Mouse (Mus musculus) kidney, embryonic 15.5 days (tissue): ENCODE measurements around the gene Slc6a13. TPM values are rescaled to one million over a fixed set of nuclear protein-coding genes. Genes with fewer than 3 reads are reported as not detected.

ENCODE experiments used
- ATAC-seq: fragments of 200-750 bp; cut with Nextera tagmentation; replicated peaks from 2 replicates; pipeline ENCODE4 v1.8.0; 2017; ENCODE audit warnings: moderate TSS enrichment; ENCODE audit not compliant: low FRiP score
- H3K27ac ChIP-seq: fragments of 300-500 bp; sonication (generic); 2 replicates; pipeline ENCODE4 v1.5.1; 2015; ENCODE audit warnings: mild to moderate bottlenecking, inconsistent platforms
- H3K27me3 ChIP-seq: fragments of 300-500 bp; sonication (generic); 2 replicates; pipeline ENCODE4 v1.6.1; 2015; ENCODE audit warnings: inconsistent platforms
- H3K36me3 ChIP-seq: fragments of 300-500 bp; sonication (generic); 2 replicates; pipeline ENCODE4 v1.6.1; 2015; ENCODE audit warnings: inconsistent platforms
- H3K4me1 ChIP-seq: fragments of 300-500 bp; sonication (generic); 2 replicates; pipeline ENCODE4 v1.6.1; 2015; ENCODE audit warnings: inconsistent platforms
- H3K4me2 ChIP-seq: fragments of 300-500 bp; sonication (generic); 2 replicates; pipeline ENCODE4 v1.6.1; 2015; ENCODE audit warnings: moderate library complexity, mild to moderate bottlenecking, inconsistent platforms
- H3K4me3 ChIP-seq: fragments of 300-500 bp; sonication (generic); replicated peaks from 2 replicates; pipeline ENCODE4 v1.5.1; 2015; ENCODE audit warnings: mild to moderate bottlenecking, inconsistent platforms
- H3K9ac ChIP-seq: fragments of 300-500 bp; sonication (generic); 2 replicates; pipeline ENCODE4 v1.6.1; 2015; ENCODE audit warnings: mild to moderate bottlenecking, inconsistent platforms
- H3K9me3 ChIP-seq: fragments of 300-500 bp; sonication (generic); replicated peaks from 2 replicates; pipeline ENCODE4 v1.6.1; 2016; ENCODE audit warnings: inconsistent platforms
- WGBS: fragments of 180-500 bp; shearing (Covaris S2); methylation state at CpG from one replicate; pipeline ENCODE4 v1.1.7; 2015; ENCODE audit warnings: mixed read lengths; 5-methylcytosine and 5-hydroxymethylcytosine counted together
- polyA plus RNA-seq: library from polyadenylated mRNA; unstranded; fragments of >200 nt; fragmentation: Nextera tagmentation; extraction: Ambion mirVana; gene quantifications from 2 replicates; pipeline ENCODE4 v1.2.1, GENCODE M21; 2015

The Slc6a13 gene
- 21.6 and 22.2 TPM in 2 replicates for polyA plus RNA-seq

- 1% methylated on average over 11 of the region's 11 CpGs for WGBS
- Histone ChIP-seq H3K4me3 (peak within 1 kb of the TSS; percentile 27), H3K9me3 (no peaks in the 10 kb centered on the region), H3K27me3 (no peaks in the 10 kb centered on the region), H3K4me2 (peak within 1 kb of the TSS; percentile 54), H3K27ac (peak within 1 kb of the TSS; percentile 83), H3K9ac (no peak within 1 kb of the TSS), H3K36me3 (no peaks in the 10 kb centered on the region), H3K4me1 (peaks cover 38% of the 10 kb centered on the region)
- peak; percentile 91 for ATAC-seq
These were observed at the start of gene Slc6a13 for GRCm38 (mm10) chr6:121299954-121300353. Slc6a13 (plus strand) TSS chr6:121300227.

- ATAC-seq: no peak
- Histone ChIP-seq H3K27me3 (0 out of 2 replicates have a peak, but pooled peaks cover 5% of the 10 kb centered on the region), H3K4me3 (no peak overlapping the region), H3K4me2 (no peak overlapping the region), H3K9me3 (no peaks in the 10 kb centered on the region), H3K4me1 (0 out of 2 replicates have a peak, but pooled peaks cover 7% of the 10 kb centered on the region), H3K9ac (no peak overlapping the region), H3K36me3 (no peaks in the 10 kb centered on the region), H3K27ac (no peak overlapping the region)
- WGBS: 43% methylated on average over 1 of the region's 1 CpGs
These were observed 49.6 kb upstream of the Slc6a13 start for GRCm38 (mm10) chr6:121250406-121250805.

GRCm38 (mm10) chr6:121251256-121251655 lies 48.8 kb upstream of the Slc6a13 start:
- Histone ChIP-seq H3K4me3 (no peak overlapping the region), H3K4me1 (0 out of 2 replicates have a peak, but pooled peaks cover 7% of the 10 kb centered on the region), H3K27me3 (0 out of 2 replicates have a peak, but pooled peaks cover 5% of the 10 kb centered on the region), H3K36me3 (no peaks in the 10 kb centered on the region), H3K27ac (no peak overlapping the region), H3K9me3 (no peaks in the 10 kb centered on the region), H3K4me2 (no peak overlapping the region), H3K9ac (no peak overlapping the region)
- no peak for ATAC-seq
- WGBS: 83% methylated on average over 5 of the region's 5 CpGs

GRCm38 (mm10) chr6:121260548-121260947 lies 39.5 kb upstream of the Slc6a13 start:
- H3K4me3 ChIP-seq: no peak overlapping the region
- 30% methylated on average over 9 of the region's 9 CpGs for WGBS
- ATAC-seq: no peak
- no peaks in the 10 kb centered on the region for H3K9me3 ChIP-seq
- no peaks in the 10 kb centered on the region for H3K4me1 ChIP-seq
- no peaks in the 10 kb centered on the region; the same call in 1 of the 2 replicates for H3K36me3 ChIP-seq
- H3K9ac ChIP-seq: no peak overlapping the region
- H3K27ac ChIP-seq: no peak overlapping the region
- H3K4me2 ChIP-seq: no peak overlapping the region
- no peaks in the 10 kb centered on the region for H3K27me3 ChIP-seq

GRCm38 (mm10) chr6:121261233-121261632 lies 38.8 kb upstream of the Slc6a13 start:
- ATAC-seq: no peak
- no peak overlapping the region for H3K4me2 ChIP-seq
- H3K36me3 ChIP-seq: no peaks in the 10 kb centered on the region; the same call in 1 of the 2 replicates
- H3K27me3 ChIP-seq: no peaks in the 10 kb centered on the region
- no peak overlapping the region for H3K27ac ChIP-seq
- no peaks in the 10 kb centered on the region for H3K9me3 ChIP-seq
- no peak overlapping the region for H3K4me3 ChIP-seq
- H3K9ac ChIP-seq: no peak overlapping the region
- no peaks in the 10 kb centered on the region for H3K4me1 ChIP-seq
- WGBS: 74% methylated on average over 8 of the region's 8 CpGs

GRCm38 (mm10) chr6:121262004-121262403 lies 38.0 kb upstream of the Slc6a13 start:
- no peaks in the 10 kb centered on the region for H3K27me3 ChIP-seq
- no peaks in the 10 kb centered on the region for H3K4me1 ChIP-seq
- H3K9me3 ChIP-seq: no peaks in the 10 kb centered on the region
- no peak overlapping the region for H3K4me3 ChIP-seq
- H3K4me2 ChIP-seq: no peak overlapping the region
- 93% methylated on average over 10 of the region's 10 CpGs for WGBS
- H3K9ac ChIP-seq: no peak overlapping the region
- no peak overlapping the region for H3K27ac ChIP-seq
- H3K36me3 ChIP-seq: no peaks in the 10 kb centered on the region; the same call in 1 of the 2 replicates
- ATAC-seq: no peak

- 90% methylated on average over 11 of the region's 11 CpGs for WGBS
- H3K27ac ChIP-seq: no peak overlapping the region
- no peak for ATAC-seq
- no peak overlapping the region for H3K4me3 ChIP-seq
- H3K4me1 ChIP-seq: no peaks in the 10 kb centered on the region
- H3K27me3 ChIP-seq: no peaks in the 10 kb centered on the region
- H3K9me3 ChIP-seq: no peaks in the 10 kb centered on the region
- no peak overlapping the region for H3K9ac ChIP-seq
- H3K36me3 ChIP-seq: no peaks in the 10 kb centered on the region; the same call in 1 of the 2 replicates
- no peak overlapping the region for H3K4me2 ChIP-seq
These were observed 37.5 kb upstream of the Slc6a13 start for GRCm38 (mm10) chr6:121262496-121262895.

- H3K4me1 ChIP-seq: no peaks in the 10 kb centered on the region
- no peak overlapping the region for H3K27ac ChIP-seq
- no peaks in the 10 kb centered on the region for H3K36me3 ChIP-seq
- H3K4me2 ChIP-seq: no peak overlapping the region
- ATAC-seq: no peak
- no peak overlapping the region for H3K9ac ChIP-seq
- no peaks in the 10 kb centered on the region for H3K27me3 ChIP-seq
- 90% methylated on average over 6 of the region's 6 CpGs for WGBS
- H3K4me3 ChIP-seq: no peak overlapping the region
- no peaks in the 10 kb centered on the region for H3K9me3 ChIP-seq
These were observed 29.9 kb upstream of the Slc6a13 start for GRCm38 (mm10) chr6:121270156-121270555.

GRCm38 (mm10) chr6:121271707-121272074 lies 28.3 kb upstream of the Slc6a13 start:
- ATAC-seq: no peak
- H3K9ac ChIP-seq: no peak overlapping the region

GRCm38 (mm10) chr6:121272075-121272800 lies 27.8 kb upstream of the Slc6a13 start:
- H3K4me1 ChIP-seq: no peaks in the 10 kb centered on the region
- 0 out of 2 replicates have a peak, but pooled peaks cover 3% of the 10 kb centered on the region for H3K27me3 ChIP-seq
- ATAC-seq: peak; percentile 92
- H3K36me3 ChIP-seq: no peaks in the 10 kb centered on the region
- peak overlapping the region; percentile 21; the same call in 1 of the 2 replicates for H3K9ac ChIP-seq
- no peaks in the 10 kb centered on the region for H3K9me3 ChIP-seq
- peak overlapping the region; percentile 66 for H3K4me2 ChIP-seq
- H3K27ac ChIP-seq: peak overlapping the region; percentile 84
- peak overlapping the region; percentile 46 for H3K4me3 ChIP-seq
- WGBS: 10% methylated on average over 17 of the region's 17 CpGs

More at GRCm38 (mm10) chr6:121271707-121272074, 28.3 kb upstream of the Slc6a13 start:
- H3K9me3 ChIP-seq: no peaks in the 10 kb centered on the region
- WGBS: 11% methylated on average over 4 of the region's 4 CpGs
- peak overlapping the region; percentile 66 for H3K4me2 ChIP-seq
- H3K36me3 ChIP-seq: no peaks in the 10 kb centered on the region
- H3K27ac ChIP-seq: no peak overlapping the region; the same call in 1 of the 2 replicates
- peak overlapping the region; percentile 46 for H3K4me3 ChIP-seq
- 0 out of 2 replicates have a peak, but pooled peaks cover 2% of the 10 kb centered on the region for H3K27me3 ChIP-seq
- H3K4me1 ChIP-seq: no peaks in the 10 kb centered on the region

GRCm38 (mm10) chr6:121274356-121274755 lies 25.7 kb upstream of the Slc6a13 start:
- H3K4me3 ChIP-seq: no peak overlapping the region
- no peaks in the 10 kb centered on the region for H3K9me3 ChIP-seq
- 86% methylated on average over 3 of the region's 3 CpGs for WGBS
- no peak for ATAC-seq
- H3K4me1 ChIP-seq: no peaks in the 10 kb centered on the region
- H3K9ac ChIP-seq: no peak overlapping the region
- H3K27me3 ChIP-seq: 0 out of 2 replicates have a peak, but pooled peaks cover 3% of the 10 kb centered on the region
- no peaks in the 10 kb centered on the region for H3K36me3 ChIP-seq
- H3K27ac ChIP-seq: no peak overlapping the region
- no peak overlapping the region for H3K4me2 ChIP-seq

GRCm38 (mm10) chr6:121284132-121284531 lies 15.9 kb upstream of the Slc6a13 start:
- H3K27me3 ChIP-seq: no peaks in the 10 kb centered on the region
- no peaks in the 10 kb centered on the region for H3K9me3 ChIP-seq
- H3K27ac ChIP-seq: no peak overlapping the region
- H3K9ac ChIP-seq: no peak overlapping the region
- H3K4me2 ChIP-seq: no peak overlapping the region
- 86% methylated on average over 5 of the region's 5 CpGs for WGBS
- no peak for ATAC-seq
- no peaks in the 10 kb centered on the region for H3K36me3 ChIP-seq
- H3K4me1 ChIP-seq: no peaks in the 10 kb centered on the region
- H3K4me3 ChIP-seq: no peak overlapping the region
